Mouse (Mus musculus) adrenal gland, adult 8-10 months (tissue): Measurements from ENCODE around the gene Naip2. TPM values are rescaled to one million over a fixed set of nuclear protein-coding genes. Genes with fewer than 3 reads are reported as not detected.
A peak's percentile ranks its signal among the peaks of the same experiment; 100 is the strongest.

Experiments
- DNase-seq: peaks from one replicate; pipeline ENCODE4 v3.0.0; 2022
- total RNA-seq, 4 experiments: library from RNA; stranded (reverse); gene quantifications; 2 replicates each; pipeline ENCODE4 v1.2.4; 2022

The Naip2 gene
- total RNA-seq, 4 experiments from 2014 or later = 1.7 to 3.2 (median 2.6) TPM

DNA sequence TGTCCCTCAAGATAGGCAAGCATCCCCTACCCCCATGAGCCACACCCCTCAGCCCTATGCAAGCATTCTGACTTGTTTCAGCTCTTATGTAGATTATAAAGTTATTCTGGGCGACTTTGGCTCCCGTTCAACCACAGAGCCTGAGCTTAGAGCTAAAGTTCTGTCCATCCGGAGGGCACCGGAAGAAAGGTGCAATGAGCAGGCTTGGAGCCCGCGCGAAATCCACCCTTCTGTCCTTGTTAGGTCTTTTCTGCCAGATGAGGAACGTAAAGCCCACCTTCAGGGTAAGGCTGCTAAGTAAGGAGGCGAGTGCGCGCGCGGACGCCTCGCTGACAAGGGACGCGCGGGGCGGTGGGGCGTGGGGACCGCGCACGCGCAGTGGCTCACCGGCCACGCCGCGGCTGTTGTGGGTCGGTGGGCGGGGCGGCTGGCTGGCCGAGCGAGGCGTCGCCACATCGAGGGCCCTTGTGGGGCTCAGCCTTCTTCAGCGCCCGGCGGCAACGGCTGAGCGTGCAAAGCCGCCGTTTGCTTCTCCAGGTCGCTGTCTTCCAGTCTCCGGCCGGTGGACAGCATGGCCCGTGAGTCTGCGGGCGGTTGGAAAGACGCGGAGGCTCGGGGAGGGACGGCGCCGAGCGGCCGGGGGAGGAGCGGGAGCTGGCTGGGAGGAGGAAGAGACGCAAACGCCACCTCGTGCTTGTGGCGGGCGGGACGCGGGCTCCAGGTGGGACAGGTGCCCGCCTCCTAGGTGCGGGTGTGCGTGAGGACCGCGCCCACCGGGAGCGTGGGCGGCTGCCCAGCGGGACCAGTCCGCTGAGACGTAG, 94.0 kb downstream of the Naip2 start, which contains the start of gene Serf1:
TSS of gene Serf1 (plus strand) at position 361 of the 821 bp plus-strand sequence.
- peak; percentile 61 for DNase-seq

GRCm38 (mm10) chr13:100103748-100104254, 98.1 kb downstream of the Naip2 start, which contains the start of gene Bdp1:
TSS of gene Bdp1 (minus strand) at chr13:100104070.
- peak; percentile 87 for DNase-seq

DNA sequence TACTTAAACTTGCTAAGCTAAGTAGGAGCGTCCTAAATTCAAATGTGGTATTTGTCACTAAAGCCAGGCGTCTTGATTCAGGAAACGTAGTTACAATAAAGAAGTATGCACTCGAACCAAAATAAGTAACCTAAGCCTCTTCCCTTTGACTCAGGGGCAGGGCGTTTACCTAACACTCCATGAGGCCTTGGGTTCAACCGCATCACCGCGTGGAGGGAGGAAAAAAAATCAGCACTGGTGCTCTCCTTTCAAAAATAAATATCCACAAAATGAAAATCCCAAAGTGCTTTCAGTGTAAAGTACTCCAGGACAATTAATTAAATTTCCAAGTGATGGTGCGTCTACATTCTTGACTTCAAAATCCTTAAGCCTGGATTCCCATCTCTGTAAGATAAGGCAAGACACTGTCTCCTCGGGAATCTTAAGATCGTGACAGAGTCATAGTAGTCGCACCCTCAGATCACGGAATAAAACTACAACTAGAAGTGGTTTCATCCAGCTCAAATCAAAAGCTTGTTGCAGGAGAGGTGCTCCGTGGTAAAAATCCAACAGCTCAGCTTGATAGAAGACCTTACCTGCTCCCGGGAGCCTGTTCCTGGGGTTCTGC, 98.7 kb downstream of the Naip2 start:
- DNase-seq = no peak

DNA sequence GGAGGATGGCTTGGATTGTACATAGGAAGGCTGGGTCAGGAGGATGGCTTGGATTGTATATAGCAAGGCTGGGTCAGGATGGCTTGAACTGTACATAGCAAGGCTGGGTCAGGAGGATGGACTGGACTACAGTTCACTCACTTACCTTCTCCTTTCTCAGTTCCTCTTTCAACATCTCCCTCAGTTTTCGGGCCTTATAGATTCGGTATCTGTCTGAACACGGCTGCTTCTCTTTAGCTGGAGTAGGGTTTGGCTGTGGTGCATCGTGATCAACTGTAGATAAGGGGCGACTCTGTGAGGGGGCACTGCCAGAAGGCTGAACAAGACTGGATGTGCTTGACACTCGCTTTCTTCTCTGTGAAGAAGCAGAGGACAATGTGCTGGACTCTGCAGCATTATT, 103.1 kb downstream of the Naip2 start:
- DNase-seq = no peak

Other genes with a start within 250 kb of the Naip2 start
- gene Mccc2, start 186.5 kb downstream of the Naip2 start, total RNA-seq = 10 to 100 TPM; 61.2 to 74.3 (median 66.4) TPM
- gene Bdp1, start 98.0 kb downstream of the Naip2 start, total RNA-seq = 10 to 100 TPM; 26.9 to 35.3 (median 30.5) TPM
- gene Serf1, start 94.1 kb downstream of the Naip2 start, total RNA-seq = 10 to 100 TPM in 2 of 4 experiments, 1 to 10 TPM in 2; 7.7 to 20.8 (median 10.1) TPM
- gene Smn1, start 77.2 kb downstream of the Naip2 start, total RNA-seq = 10 to 100 TPM; 27.5 to 48.1 (median 39.0) TPM
- gene Naip5, start 44.2 kb upstream of the Naip2 start, total RNA-seq = 1 to 10 TPM; 2.7 to 8.3 (median 5.7) TPM
- gene Naip6, start 115.6 kb upstream of the Naip2 start, total RNA-seq = 1 to 10 TPM in 1 of 4 experiments, under 1 TPM in 3; 0.23 to 1.2 (median 0.43) TPM